Mouse (Mus musculus) spleen, postnatal 4 days (tissue): ENCODE measurements around the gene Olfr531.

Source experiments
- DNase-seq, 2 experiments: peaks; one replicate each; pipeline ENCODE4 v3.0.0; 2022; ENCODE audit warnings: low spot score in 2 of 2

The Olfr531 gene

GRCm38 (mm10) chr7:140402818-140403217 is at the start of gene Olfr531:
Gene Olfr531, minus strand, starts transcription at chr7:140402918.
- peak in 1 of 2 experiments; percentile 20 for DNase-seq

- no peak for DNase-seq
These were observed 40.4 kb upstream of the Olfr531 start for GRCm38 (mm10) chr7:140443141-140443540.

- no peak for DNase-seq
These were observed 18.8 kb upstream of the Olfr531 start, which contains the start of gene Olfr532 for GRCm38 (mm10) chr7:140421539-140421938. Gene Olfr532, minus strand, starts transcription at chr7:140421639.

GRCm38 (mm10) chr7:140376911-140377310 is 25.8 kb downstream of the Olfr531 start:
- no peak for DNase-seq

- no peak for DNase-seq
These were observed 26.5 kb downstream of the Olfr531 start, which contains the start of gene Olfr530 for GRCm38 (mm10) chr7:140376231-140376630. Gene Olfr530, minus strand, starts transcription at chr7:140376331.

GRCm38 (mm10) chr7:140374300-140374699 is 28.4 kb downstream of the Olfr531 start:
- DNase-seq = no peak

GRCm38 (mm10) chr7:140361571-140361970 is 41.1 kb downstream of the Olfr531 start, which contains the start of gene Olfr60:
Gene Olfr60, minus strand, starts transcription at chr7:140361671.
- DNase-seq = no peak
